Mouse (Mus musculus): ENCODE measurements around the gene Spata2. TPM values are rescaled to one million over a fixed set of nuclear protein-coding genes. Genes with fewer than 3 reads are reported as not detected.

Gene Spata2
- polyA plus RNA-seq, 1 experiment from 2014 or later: 11.7 TPM

- Histone ChIP-seq H3K9me3 (ENCODE audit: control insufficient read depth, low read length) (no peaks in the 10 kb centered on the region), H3K4me3 (ENCODE audit: control insufficient read depth in 1 of 2, insufficient read depth in 1 of 2, low read depth in 1 of 2, low read length in 2 of 2) (no peak overlapping the region), H3K27me3 (ENCODE audit: control insufficient read depth, insufficient read depth, low read length) (no peaks in the 10 kb centered on the region), H3K9ac (ENCODE audit: low read length) (no peak overlapping the region), H3K27ac (replicated peaks in 1 of 2; ENCODE audit: control insufficient read depth in 1 of 2, insufficient read depth in 1 of 2, low read depth in 2 of 2, low read length in 2 of 2) (no peak overlapping the region), H3K36me3 (ENCODE audit: control insufficient read depth, insufficient read depth, low read length) (no peaks in the 10 kb centered on the region), H3K4me2 (ENCODE audit: low read length) (no peak overlapping the region), H3K4me1 (ENCODE audit: control insufficient read depth in 2 of 2, insufficient read depth in 2 of 2, low read length in 2 of 2) (peaks cover 7 to 10% of the 10 kb centered on the region in 2 experiments)
- whole genome bisulfite sequencing: 78% methylated on average over 7 of the region's 7 CpGs
- ATAC-seq (ENCODE audit: insufficient number of reproducible peaks, insufficient read depth, low FRiP score, low read depth): no peak
These were observed 3.8 kb upstream of the Spata2 start for GRCm38 (mm10) chr2:167496437-167496836.

GRCm38 (mm10) chr2:167491757-167492708 lies 654 bp downstream of the Spata2 start, which contains the start of gene Rnf114:
Gene Rnf114, plus strand, starts transcription at chr2:167492645.
- Histone ChIP-seq H3K27me3 (ENCODE audit: control insufficient read depth, insufficient read depth, low read length) (no peaks in the 10 kb centered on the region), H3K9me3 (ENCODE audit: control insufficient read depth, low read length) (no peaks in the 10 kb centered on the region), H3K9ac (ENCODE audit: low read length) (peak within 1 kb of the TSS; percentile 98), H3K4me2 (ENCODE audit: low read length) (peak within 1 kb of the TSS; percentile 93), H3K4me3 (ENCODE audit: control insufficient read depth in 1 of 2, insufficient read depth in 1 of 2, low read depth in 1 of 2, low read length in 2 of 2) (peak within 1 kb of the TSS; percentile 71 to 100), H3K4me1 (ENCODE audit: control insufficient read depth in 2 of 2, insufficient read depth in 2 of 2, low read length in 2 of 2) (peaks cover 11 to 28% of the 10 kb centered on the region in 2 experiments), H3K36me3 (ENCODE audit: control insufficient read depth, insufficient read depth, low read length) (peaks cover 5% of the 10 kb centered on the region; the same call in 1 of the 2 replicates), H3K27ac (replicated peaks in 1 of 2; ENCODE audit: control insufficient read depth in 1 of 2, insufficient read depth in 1 of 2, low read depth in 2 of 2, low read length in 2 of 2) (peak within 1 kb of the TSS; percentile 91 to 92)
- WGBS: 2% methylated on average over 51 of the region's 52 CpGs
- peak; percentile 29; the same call in 1 of the 2 replicates for ATAC-seq (ENCODE audit: insufficient number of reproducible peaks, insufficient read depth, low FRiP score, low read depth)

GRCm38 (mm10) chr2:167490813-167491525 lies 1.7 kb downstream of the Spata2 start:
- H3K36me3 ChIP-seq (ENCODE audit: control insufficient read depth, insufficient read depth, low read length): peaks cover 5% of the 10 kb centered on the region; the same call in 1 of the 2 replicates
- H3K27me3 ChIP-seq (ENCODE audit: control insufficient read depth, insufficient read depth, low read length): no peaks in the 10 kb centered on the region
- no peak overlapping the region for H3K27ac ChIP-seq (replicated peaks in 1 of 2; ENCODE audit: control insufficient read depth in 1 of 2, insufficient read depth in 1 of 2, low read depth in 2 of 2, low read length in 2 of 2)
- peak overlapping the region; percentile 93 for H3K4me2 ChIP-seq (ENCODE audit: low read length)
- no peak overlapping the region for H3K4me3 ChIP-seq (ENCODE audit: control insufficient read depth in 1 of 2, insufficient read depth in 1 of 2, low read depth in 1 of 2, low read length in 2 of 2)
- 81% methylated on average over 4 of the region's 4 CpGs for WGBS
- H3K9me3 ChIP-seq (ENCODE audit: control insufficient read depth, low read length): no peaks in the 10 kb centered on the region
- H3K4me1 ChIP-seq (ENCODE audit: control insufficient read depth in 2 of 2, insufficient read depth in 2 of 2, low read length in 2 of 2): peaks cover 11 to 32% of the 10 kb centered on the region in 2 experiments
- peak overlapping the region; percentile 98 for H3K9ac ChIP-seq (ENCODE audit: low read length)
- ATAC-seq (ENCODE audit: insufficient number of reproducible peaks, insufficient read depth, low FRiP score, low read depth): no peak

- WGBS: 68% methylated on average over 6 of the region's 6 CpGs
- ATAC-seq (ENCODE audit: insufficient number of reproducible peaks, insufficient read depth, low FRiP score, low read depth): no peak
- Histone ChIP-seq H3K36me3 (ENCODE audit: control insufficient read depth, insufficient read depth, low read length) (peaks cover 27% of the 10 kb centered on the region), H3K27me3 (ENCODE audit: control insufficient read depth, insufficient read depth, low read length) (no peaks in the 10 kb centered on the region), H3K4me3 (ENCODE audit: control insufficient read depth in 1 of 2, insufficient read depth in 1 of 2, low read depth in 1 of 2, low read length in 2 of 2) (no peak overlapping the region), H3K4me2 (ENCODE audit: low read length) (no peak overlapping the region), H3K9me3 (ENCODE audit: control insufficient read depth, low read length) (no peaks in the 10 kb centered on the region), H3K27ac (replicated peaks in 1 of 2; ENCODE audit: control insufficient read depth in 1 of 2, insufficient read depth in 1 of 2, low read depth in 2 of 2, low read length in 2 of 2) (no peak overlapping the region; a peak in 1 of 4 replicates), H3K4me1 (ENCODE audit: control insufficient read depth in 2 of 2, insufficient read depth in 2 of 2, low read length in 2 of 2) (peaks cover 9 to 31% of the 10 kb centered on the region in 2 experiments), H3K9ac (ENCODE audit: low read length) (no peak overlapping the region)
These were observed 4.7 kb downstream of the Spata2 start for GRCm38 (mm10) chr2:167487994-167488393.

GRCm38 (mm10) chr2:167487551-167487950 lies 5.1 kb downstream of the Spata2 start:
- no peak overlapping the region for H3K9ac ChIP-seq (ENCODE audit: low read length)
- WGBS: 92% methylated on average over 6 of the region's 6 CpGs
- peaks cover 32% of the 10 kb centered on the region for H3K36me3 ChIP-seq (ENCODE audit: control insufficient read depth, insufficient read depth, low read length)
- peaks cover 9 to 31% of the 10 kb centered on the region in 2 experiments for H3K4me1 ChIP-seq (ENCODE audit: control insufficient read depth in 2 of 2, insufficient read depth in 2 of 2, low read length in 2 of 2)
- H3K9me3 ChIP-seq (ENCODE audit: control insufficient read depth, low read length): no peaks in the 10 kb centered on the region
- no peak overlapping the region for H3K27ac ChIP-seq (replicated peaks in 1 of 2; ENCODE audit: control insufficient read depth in 1 of 2, insufficient read depth in 1 of 2, low read depth in 2 of 2, low read length in 2 of 2)
- H3K27me3 ChIP-seq (ENCODE audit: control insufficient read depth, insufficient read depth, low read length): no peaks in the 10 kb centered on the region
- no peak overlapping the region for H3K4me2 ChIP-seq (ENCODE audit: low read length)
- no peak overlapping the region for H3K4me3 ChIP-seq (ENCODE audit: control insufficient read depth in 1 of 2, insufficient read depth in 1 of 2, low read depth in 1 of 2, low read length in 2 of 2)
- no peak for ATAC-seq (ENCODE audit: insufficient number of reproducible peaks, insufficient read depth, low FRiP score, low read depth)

GRCm38 (mm10) chr2:167486573-167486972 lies 6.1 kb downstream of the Spata2 start:
- Histone ChIP-seq H3K36me3 (ENCODE audit: control insufficient read depth, insufficient read depth, low read length) (peaks cover 36% of the 10 kb centered on the region), H3K9ac (ENCODE audit: low read length) (no peak overlapping the region), H3K27ac (replicated peaks in 1 of 2; ENCODE audit: control insufficient read depth in 1 of 2, insufficient read depth in 1 of 2, low read depth in 2 of 2, low read length in 2 of 2) (no peak overlapping the region), H3K9me3 (ENCODE audit: control insufficient read depth, low read length) (no peaks in the 10 kb centered on the region), H3K27me3 (ENCODE audit: control insufficient read depth, insufficient read depth, low read length) (no peaks in the 10 kb centered on the region), H3K4me3 (ENCODE audit: control insufficient read depth in 1 of 2, insufficient read depth in 1 of 2, low read depth in 1 of 2, low read length in 2 of 2) (no peak overlapping the region), H3K4me2 (ENCODE audit: low read length) (no peak overlapping the region), H3K4me1 (ENCODE audit: control insufficient read depth in 2 of 2, insufficient read depth in 2 of 2, low read length in 2 of 2) (peaks cover 5 to 27% of the 10 kb centered on the region in 2 experiments)
- ATAC-seq (ENCODE audit: insufficient number of reproducible peaks, insufficient read depth, low FRiP score, low read depth): no peak
- WGBS: 91% methylated on average over 4 of the region's 4 CpGs

- Histone ChIP-seq H3K4me1 (ENCODE audit: control insufficient read depth in 2 of 2, insufficient read depth in 2 of 2, low read length in 2 of 2) (peaks cover 0 to 18% of the 10 kb centered on the region in 2 experiments; a peak in 3 of 4 replicates), H3K9me3 (ENCODE audit: control insufficient read depth, low read length) (no peaks in the 10 kb centered on the region), H3K4me2 (ENCODE audit: low read length) (no peak overlapping the region), H3K27ac (replicated peaks in 1 of 2; ENCODE audit: control insufficient read depth in 1 of 2, insufficient read depth in 1 of 2, low read depth in 2 of 2, low read length in 2 of 2) (no peak overlapping the region), H3K36me3 (ENCODE audit: control insufficient read depth, insufficient read depth, low read length) (peaks cover 40% of the 10 kb centered on the region), H3K27me3 (ENCODE audit: control insufficient read depth, insufficient read depth, low read length) (no peaks in the 10 kb centered on the region), H3K4me3 (ENCODE audit: control insufficient read depth in 1 of 2, insufficient read depth in 1 of 2, low read depth in 1 of 2, low read length in 2 of 2) (no peak overlapping the region), H3K9ac (ENCODE audit: low read length) (no peak overlapping the region)
- 80% methylated on average over 7 of the region's 7 CpGs for WGBS
- no peak for ATAC-seq (ENCODE audit: insufficient number of reproducible peaks, insufficient read depth, low FRiP score, low read depth)
These were observed 6.9 kb downstream of the Spata2 start for GRCm38 (mm10) chr2:167485501-167486377.
